Mouse (Mus musculus): ENCODE data around the gene Atp6v1e2. TPM values are rescaled to one million over a fixed set of nuclear protein-coding genes. Genes with fewer than 3 reads are reported as not detected.

The Atp6v1e2 gene
- polyA plus RNA-seq, 1 experiment from 2014 or later: not detected

Other genes starting within 250 kb of the Atp6v1e2 start
- 2.8 and 3.3 TPM in 2 replicates for gene Epas1, start 194.2 kb downstream of the Atp6v1e2 start, polyA plus RNA-seq (2016; fragmentation: Nextera tagmentation; extraction: Ambion mirVana)
- gene Tmem247, start 30.5 kb downstream of the Atp6v1e2 start, polyA plus RNA-seq (2016; fragmentation: Nextera tagmentation; extraction: Ambion mirVana): not detected in 2 replicates
- gene Rhoq, start 15.2 kb upstream of the Atp6v1e2 start, polyA plus RNA-seq (2016; fragmentation: Nextera tagmentation; extraction: Ambion mirVana): 8.8 and 10.8 TPM in 2 replicates
- gene Pigf, start 77.5 kb upstream of the Atp6v1e2 start, polyA plus RNA-seq (2016; fragmentation: Nextera tagmentation; extraction: Ambion mirVana): 36.7 and 39.2 TPM in 2 replicates
- 177 and 179 TPM in 2 replicates for gene Cript, start 77.7 kb upstream of the Atp6v1e2 start, polyA plus RNA-seq (2016; fragmentation: Nextera tagmentation; extraction: Ambion mirVana)
- gene Socs5, start 159.8 kb upstream of the Atp6v1e2 start, polyA plus RNA-seq (2016; fragmentation: Nextera tagmentation; extraction: Ambion mirVana): 11.6 and 12.8 TPM in 2 replicates